Mouse (Mus musculus): ENCODE data around the gene Carns1. TPM values are rescaled to one million over a fixed set of nuclear protein-coding genes. Genes with fewer than 3 reads are reported as not detected.

The Carns1 gene
- polyA plus RNA-seq, 1 experiment from 2014 or later = 3.2 TPM

- no peaks in the 10 kb centered on the region for H3K27me3 ChIP-seq (ENCODE audit: control insufficient read depth, insufficient read depth, low read length)
- no peak for ATAC-seq (replicated peaks; ENCODE audit: low FRiP score)
- no peaks in the 10 kb centered on the region for H3K36me3 ChIP-seq (ENCODE audit: control insufficient read depth, insufficient read depth, low read length)
- no peak overlapping the region for H3K4me2 ChIP-seq (ENCODE audit: low read depth, low read length, severe bottlenecking)
- no peak overlapping the region for H3K9ac ChIP-seq (ENCODE audit: low read length)
- no peak overlapping the region for H3K27ac ChIP-seq (ENCODE audit: low read depth, low read length)
- 69% methylated on average over 5 of the region's 5 CpGs for WGBS
- no peak for DNase-seq (ENCODE audit: low spot score)
- peaks cover 11% of the 10 kb centered on the region for H3K4me1 ChIP-seq (replicated peaks; ENCODE audit: control insufficient read depth, insufficient read depth, low read length)
- no peak overlapping the region for H3K4me3 ChIP-seq (ENCODE audit: low read depth, low read length)
- H3K9me3 ChIP-seq (ENCODE audit: control insufficient read depth, low read length) = no peaks in the 10 kb centered on the region
Measured at GRCm38 (mm10) chr19:4151488-4151860, 23.8 kb downstream of the Carns1 start.

GRCm38 (mm10) chr19:4150567-4151487 is 24.5 kb downstream of the Carns1 start:
- Histone ChIP-seq H3K27ac (ENCODE audit: low read depth, low read length) (no peak overlapping the region), H3K4me1 (replicated peaks; ENCODE audit: control insufficient read depth, insufficient read depth, low read length) (peaks cover 11% of the 10 kb centered on the region), H3K9ac (ENCODE audit: low read length) (no peak overlapping the region), H3K9me3 (ENCODE audit: control insufficient read depth, low read length) (no peaks in the 10 kb centered on the region; the same call in 1 of the 2 replicates), H3K36me3 (ENCODE audit: control insufficient read depth, insufficient read depth, low read length) (no peaks in the 10 kb centered on the region), H3K4me2 (ENCODE audit: low read depth, low read length, severe bottlenecking) (no peak overlapping the region), H3K27me3 (ENCODE audit: control insufficient read depth, insufficient read depth, low read length) (no peaks in the 10 kb centered on the region), H3K4me3 (ENCODE audit: low read depth, low read length) (no peak overlapping the region)
- DNase-seq (ENCODE audit: low spot score) = no peak
- ATAC-seq (replicated peaks; ENCODE audit: low FRiP score) = no peak
- 91% methylated on average over 22 of the region's 22 CpGs for WGBS

GRCm38 (mm10) chr19:4149764-4150461 is 25.4 kb downstream of the Carns1 start:
- Histone ChIP-seq H3K27ac (ENCODE audit: low read depth, low read length) (no peak overlapping the region), H3K4me3 (ENCODE audit: low read depth, low read length) (no peak overlapping the region), H3K9me3 (ENCODE audit: control insufficient read depth, low read length) (no peaks in the 10 kb centered on the region; the same call in 1 of the 2 replicates), H3K27me3 (ENCODE audit: control insufficient read depth, insufficient read depth, low read length) (no peaks in the 10 kb centered on the region), H3K9ac (ENCODE audit: low read length) (no peak overlapping the region), H3K4me1 (replicated peaks; ENCODE audit: control insufficient read depth, insufficient read depth, low read length) (peaks cover 7% of the 10 kb centered on the region), H3K4me2 (ENCODE audit: low read depth, low read length, severe bottlenecking) (no peak overlapping the region), H3K36me3 (ENCODE audit: control insufficient read depth, insufficient read depth, low read length) (no peaks in the 10 kb centered on the region)
- DNase-seq (ENCODE audit: low spot score) = no peak
- no peak for ATAC-seq (replicated peaks; ENCODE audit: low FRiP score)
- 95% methylated on average over 17 of the region's 17 CpGs for WGBS

- 87% methylated on average over 11 of the region's 11 CpGs for WGBS
- DNase-seq (ENCODE audit: low spot score) = no peak
- Histone ChIP-seq H3K9ac (ENCODE audit: low read length) (peak overlapping the region; percentile 86), H3K36me3 (ENCODE audit: control insufficient read depth, insufficient read depth, low read length) (no peaks in the 10 kb centered on the region), H3K27ac (ENCODE audit: low read depth, low read length) (no peak overlapping the region), H3K4me2 (ENCODE audit: low read depth, low read length, severe bottlenecking) (peak overlapping the region; percentile 83), H3K4me3 (ENCODE audit: low read depth, low read length) (peak overlapping the region; percentile 89), H3K27me3 (ENCODE audit: control insufficient read depth, insufficient read depth, low read length) (no peaks in the 10 kb centered on the region), H3K9me3 (ENCODE audit: control insufficient read depth, low read length) (no peaks in the 10 kb centered on the region; the same call in 1 of the 2 replicates), H3K4me1 (replicated peaks; ENCODE audit: control insufficient read depth, insufficient read depth, low read length) (peaks cover 7% of the 10 kb centered on the region)
- no peak for ATAC-seq (replicated peaks; ENCODE audit: low FRiP score)
Measured at GRCm38 (mm10) chr19:4149283-4149682, 26.0 kb downstream of the Carns1 start.

- Histone ChIP-seq H3K4me3 (ENCODE audit: low read depth, low read length) (peak overlapping the region; percentile 89), H3K4me2 (ENCODE audit: low read depth, low read length, severe bottlenecking) (peak overlapping the region; percentile 83), H3K4me1 (replicated peaks; ENCODE audit: control insufficient read depth, insufficient read depth, low read length) (peaks cover 7% of the 10 kb centered on the region), H3K9me3 (ENCODE audit: control insufficient read depth, low read length) (no peaks in the 10 kb centered on the region; the same call in 1 of the 2 replicates), H3K9ac (ENCODE audit: low read length) (peak overlapping the region; percentile 86), H3K27ac (ENCODE audit: low read depth, low read length) (no peak overlapping the region), H3K36me3 (ENCODE audit: control insufficient read depth, insufficient read depth, low read length) (no peaks in the 10 kb centered on the region), H3K27me3 (ENCODE audit: control insufficient read depth, insufficient read depth, low read length) (no peaks in the 10 kb centered on the region)
- WGBS = 6% methylated on average over 8 of the region's 8 CpGs
- ATAC-seq (replicated peaks; ENCODE audit: low FRiP score) = peak; percentile 11; the same call in 1 of the 2 replicates
- DNase-seq (ENCODE audit: low spot score) = no peak
Measured at GRCm38 (mm10) chr19:4148819-4149218, 26.5 kb downstream of the Carns1 start.

- peak within 1 kb of the TSS; percentile 89 for H3K4me3 ChIP-seq (ENCODE audit: low read depth, low read length)
- WGBS = 0% methylated on average over 32 of the region's 33 CpGs
- peak; percentile 98 for DNase-seq (ENCODE audit: low spot score)
- no peaks in the 10 kb centered on the region; the same call in 1 of the 2 replicates for H3K9me3 ChIP-seq (ENCODE audit: control insufficient read depth, low read length)
- H3K4me1 ChIP-seq (replicated peaks; ENCODE audit: control insufficient read depth, insufficient read depth, low read length) = peaks cover 7% of the 10 kb centered on the region
- H3K9ac ChIP-seq (ENCODE audit: low read length) = peak within 1 kb of the TSS; percentile 86
- H3K27ac ChIP-seq (ENCODE audit: low read depth, low read length) = no peak within 1 kb of the TSS
- H3K4me2 ChIP-seq (ENCODE audit: low read depth, low read length, severe bottlenecking) = peak within 1 kb of the TSS; percentile 83
- no peaks in the 10 kb centered on the region for H3K27me3 ChIP-seq (ENCODE audit: control insufficient read depth, insufficient read depth, low read length)
- peak; percentile 98 for ATAC-seq (replicated peaks; ENCODE audit: low FRiP score)
- no peaks in the 10 kb centered on the region for H3K36me3 ChIP-seq (ENCODE audit: control insufficient read depth, insufficient read depth, low read length)
Measured at GRCm38 (mm10) chr19:4148491-4148806, 26.8 kb downstream of the Carns1 start, which contains the start of gene Coro1b. Gene Coro1b, plus strand, starts transcription at chr19:4148619.

- Histone ChIP-seq H3K27ac (ENCODE audit: low read depth, low read length) (no peak overlapping the region), H3K27me3 (ENCODE audit: control insufficient read depth, insufficient read depth, low read length) (no peaks in the 10 kb centered on the region), H3K4me3 (ENCODE audit: low read depth, low read length) (peak overlapping the region; percentile 89), H3K9ac (ENCODE audit: low read length) (peak overlapping the region; percentile 45), H3K36me3 (ENCODE audit: control insufficient read depth, insufficient read depth, low read length) (no peaks in the 10 kb centered on the region), H3K4me2 (ENCODE audit: low read depth, low read length, severe bottlenecking) (peak overlapping the region; percentile 83), H3K9me3 (ENCODE audit: control insufficient read depth, low read length) (no peaks in the 10 kb centered on the region; the same call in 1 of the 2 replicates), H3K4me1 (replicated peaks; ENCODE audit: control insufficient read depth, insufficient read depth, low read length) (peaks cover 7% of the 10 kb centered on the region)
- 36% methylated on average over 9 of the region's 9 CpGs for WGBS
- DNase-seq (ENCODE audit: low spot score) (no peak), ATAC-seq (replicated peaks; ENCODE audit: low FRiP score) (no peak; the same call in 1 of the 2 replicates)
Measured at GRCm38 (mm10) chr19:4147782-4148490, 27.3 kb downstream of the Carns1 start.

GRCm38 (mm10) chr19:4147022-4147405 is 28.3 kb downstream of the Carns1 start:
- Histone ChIP-seq H3K27me3 (ENCODE audit: control insufficient read depth, insufficient read depth, low read length) (no peaks in the 10 kb centered on the region), H3K4me3 (ENCODE audit: low read depth, low read length) (no peak overlapping the region), H3K9me3 (ENCODE audit: control insufficient read depth, low read length) (no peaks in the 10 kb centered on the region; the same call in 1 of the 2 replicates), H3K27ac (ENCODE audit: low read depth, low read length) (no peak overlapping the region), H3K36me3 (ENCODE audit: control insufficient read depth, insufficient read depth, low read length) (no peaks in the 10 kb centered on the region), H3K4me1 (replicated peaks; ENCODE audit: control insufficient read depth, insufficient read depth, low read length) (peaks cover 7% of the 10 kb centered on the region), H3K9ac (ENCODE audit: low read length) (no peak overlapping the region), H3K4me2 (ENCODE audit: low read depth, low read length, severe bottlenecking) (no peak overlapping the region)
- 48% methylated on average over 3 of the region's 3 CpGs for WGBS
- ATAC-seq (replicated peaks; ENCODE audit: low FRiP score) (no peak), DNase-seq (ENCODE audit: low spot score) (no peak)

Measured in forebrain, embryonic 11.5 days (tissue).